Mouse (Mus musculus): ENCODE results near the gene Ankrd36.

DNA sequence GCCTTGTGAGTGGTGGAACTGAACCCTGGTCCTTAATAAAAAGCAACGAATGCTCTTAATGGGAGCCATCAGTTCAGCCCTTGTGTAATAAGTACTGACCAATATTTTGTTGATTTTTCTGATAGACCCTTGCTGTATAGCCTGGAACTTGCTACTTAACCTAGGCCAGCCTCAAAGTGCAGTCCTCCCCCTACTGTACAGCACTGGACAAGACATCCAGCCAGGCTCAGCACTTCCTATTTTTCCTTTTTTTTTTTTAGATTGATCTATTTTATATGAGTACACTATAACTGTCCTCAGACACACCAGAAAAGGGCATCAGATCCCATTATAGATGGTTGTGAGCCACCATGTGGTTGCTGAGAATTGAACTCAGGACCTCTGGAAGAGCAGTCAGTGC lies 133.9 kb downstream of the Ankrd36 start:
- TF ChIP-seq CTCF (IDR thresholded peaks at IDR 0.05; ENCODE audit: low read depth): 0 out of 2 replicates have a peak, but pooled peaks have one; percentile 13
- no peak for TF ChIP-seq EP300 (IDR thresholded peaks at IDR 0.05; ENCODE audit: low read depth)
